8 mouse cellular contexts compared by ENCODE assay signal in genomic region chr17:15526304-15526703, GRCm38 (mm10). TPM values are rescaled to one million over a fixed set of nuclear protein-coding genes. Genes with fewer than 3 reads are reported as not detected.
DNase-seq lines count a peak whose midpoint lies in the region; ATAC-seq and TF ChIP-seq lines count a peak whose summit lies in the region.

No protein-coding gene starts in this region.

- intact Hi-C loops in left cerebral cortex, postnatal 4 days (cut with DNase I) = loop anchor here (5.0 to 10.0 kb wide), 2 partner anchors 206 to 228 kb away; no protein-coding TSS in a partner anchor

- no peaks in the 10 kb centered on the region for H3K27me3 ChIP-seq in heart, embryonic 13.5 days (replicated peaks)
- no peaks in the 10 kb centered on the region for H3K27me3 ChIP-seq in MEL (ENCODE audit: control insufficient read depth in 1 of 2, insufficient read depth in 2 of 2, low read length in 2 of 2)
- no peaks in the 10 kb centered on the region for H3K27me3 ChIP-seq in forebrain, embryonic 16.5 days (replicated peaks; ENCODE audit: control insufficient read depth, insufficient read depth, low read length)
- H3K27me3 ChIP-seq in liver, embryonic 16.5 days (ENCODE audit: control insufficient read depth, insufficient read depth, low read depth, low read length) = no peaks in the 10 kb centered on the region

- TF ChIP-seq RAD21 in MEL (IDR thresholded peaks at IDR 0.05; ENCODE audit: low read depth, low read length) = no peak

- H3K79me2 ChIP-seq in MEL (ENCODE audit: control insufficient read depth, insufficient read depth, low read length, poor library complexity) = peaks cover 18% of the 10 kb centered on the region

- no peak; a peak in 1 of 4 replicates for TF ChIP-seq POLR2A in MEL (IDR thresholded peaks at IDR 0.05; ENCODE audit: control insufficient read depth in 1 of 2, insufficient read depth in 1 of 2, low read depth in 1 of 2, low read length in 2 of 2, poor library complexity in 1 of 2)

- TF ChIP-seq EP300 in MEL (IDR thresholded peaks at IDR 0.05; ENCODE audit: low read depth in 1 of 2, low read length in 2 of 2) = no peak

- no peak for DNase-seq in heart, postnatal 4 days
- DNase-seq in MEL (ENCODE audit: low read depth, low spot score) = peak; percentile 60
- DNase-seq in natural killer cell, adult 2 months (ENCODE audit: low spot score in 2 of 2) = no peak
- no peak for DNase-seq in left cerebral cortex, postnatal 4 days
- no peak for DNase-seq in spleen, postnatal 10 days (ENCODE audit: low spot score in 2 of 2)

- peaks cover 40% of the 10 kb centered on the region for H3K36me3 ChIP-seq in heart, embryonic 13.5 days
- peaks cover 28 to 49% of the 10 kb centered on the region in 2 experiments for H3K36me3 ChIP-seq in MEL (ENCODE audit: control insufficient read depth in 1 of 2, insufficient read depth in 2 of 2, low read length in 2 of 2)
- peaks cover 10% of the 10 kb centered on the region; the same call in 1 of the 2 replicates for H3K36me3 ChIP-seq in forebrain, embryonic 16.5 days (ENCODE audit: control insufficient read depth, insufficient read depth)
- H3K36me3 ChIP-seq in liver, embryonic 16.5 days (ENCODE audit: control insufficient read depth, insufficient read depth) = peaks cover 14% of the 10 kb centered on the region

- 12% methylated on average over 10 of the region's 10 CpGs for WGBS in heart, embryonic 13.5 days
- WGBS in forebrain, embryonic 16.5 days = 10% methylated on average over 10 of the region's 10 CpGs
- 6% methylated on average over 10 of the region's 10 CpGs for WGBS in liver, embryonic 16.5 days (ENCODE audit: insufficient replicate concordance)

- peak overlapping the region; percentile 89 for H3K27ac ChIP-seq in heart, embryonic 13.5 days (replicated peaks)
- H3K27ac ChIP-seq in MEL (ENCODE audit: control insufficient read depth, low read depth, low read length) = peak overlapping the region; percentile 66
- no peak overlapping the region for H3K27ac ChIP-seq in forebrain, embryonic 16.5 days (ENCODE audit: low read length)
- H3K27ac ChIP-seq in liver, embryonic 16.5 days (ENCODE audit: low read length) = no peak overlapping the region

- no peak for ATAC-seq in heart, embryonic 13.5 days (ENCODE audit: extremely low read depth, insufficient number of reproducible peaks, low FRiP score, low TSS enrichment)
- no peak for ATAC-seq in forebrain, embryonic 16.5 days
- no peak for ATAC-seq in liver, embryonic 16.5 days (ENCODE audit: low read depth)

- H3K4me3 ChIP-seq in heart, embryonic 13.5 days = peak overlapping the region; percentile 83
- peak overlapping the region; percentile 66 to 99 for H3K4me3 ChIP-seq in MEL (ENCODE audit: control insufficient read depth in 1 of 2, insufficient read depth in 1 of 2, low read depth in 2 of 2, low read length in 2 of 2)
- peak overlapping the region; percentile 82 for H3K4me3 ChIP-seq in forebrain, embryonic 16.5 days (replicated peaks; ENCODE audit: low read length)
- peak overlapping the region; percentile 94 for H3K4me3 ChIP-seq in liver, embryonic 16.5 days (ENCODE audit: low read depth, low read length)

- H3K9ac ChIP-seq in heart, embryonic 13.5 days = peak overlapping the region; percentile 95
- H3K9ac ChIP-seq in MEL (ENCODE audit: control insufficient read depth, low read depth, low read length, poor library complexity, severe bottlenecking) = peak overlapping the region; percentile 78
- peak overlapping the region; percentile 86 for H3K9ac ChIP-seq in forebrain, embryonic 16.5 days (replicated peaks; ENCODE audit: low read depth, low read length)
- peak overlapping the region; percentile 86 for H3K9ac ChIP-seq in liver, embryonic 16.5 days (ENCODE audit: low read depth, low read length)

- no peaks in the 10 kb centered on the region for H3K9me3 ChIP-seq in heart, embryonic 13.5 days
- H3K9me3 ChIP-seq in MEL (replicated peaks; ENCODE audit: insufficient read depth, low read length) = no peaks in the 10 kb centered on the region
- H3K9me3 ChIP-seq in forebrain, embryonic 16.5 days (ENCODE audit: control insufficient read depth, low read length) = no peaks in the 10 kb centered on the region
- no peaks in the 10 kb centered on the region for H3K9me3 ChIP-seq in liver, embryonic 16.5 days (replicated peaks; ENCODE audit: control insufficient read depth, low read length)

- H3K4me1 ChIP-seq in heart, embryonic 13.5 days = peaks cover 18% of the 10 kb centered on the region
- H3K4me1 ChIP-seq in MEL (ENCODE audit: control insufficient read depth in 1 of 2, insufficient read depth in 2 of 2, low read length in 2 of 2) = peaks cover 24 to 29% of the 10 kb centered on the region in 2 experiments
- peaks cover 10% of the 10 kb centered on the region for H3K4me1 ChIP-seq in forebrain, embryonic 16.5 days (replicated peaks; ENCODE audit: control insufficient read depth, insufficient read depth, low read length)
- H3K4me1 ChIP-seq in liver, embryonic 16.5 days (ENCODE audit: control insufficient read depth, low read depth, low read length) = peaks cover 10% of the 10 kb centered on the region

- TF ChIP-seq CTCF in MEL (IDR thresholded peaks at IDR 0.05 in 2 of 3, conservative IDR thresholded peaks at IDR 0.05 in 1 of 3; ENCODE audit: control insufficient read depth in 1 of 3, insufficient read depth in 1 of 3, low read depth in 2 of 3, low read length in 3 of 3, poor library complexity in 1 of 3, severe bottlenecking in 1 of 3) = no peak

- peak overlapping the region; percentile 89 for H3K4me2 ChIP-seq in heart, embryonic 13.5 days
- H3K4me2 ChIP-seq in forebrain, embryonic 16.5 days (ENCODE audit: low read length) = peak overlapping the region; percentile 78
- H3K4me2 ChIP-seq in liver, embryonic 16.5 days (ENCODE audit: low read depth, low read length) = peak overlapping the region; percentile 95

TF ChIP-seq in MEL, 35 proteins besides CTCF, POLR2A, EP300 and RAD21:
- TF ChIP-seq POLR2AphosphoS2 (IDR thresholded peaks at IDR 0.05; ENCODE audit: low read length) (no peak; the same call in 1 of the 2 replicates), MXI1 (IDR thresholded peaks at IDR 0.05; ENCODE audit: low read depth, low read length) (no peak), BHLHE40 (IDR thresholded peaks at IDR 0.05; ENCODE audit: borderline replicate concordance, low read depth, low read length) (no peak), TBP (IDR thresholded peaks at IDR 0.05; ENCODE audit: low read depth, low read length) (no peak), GATA1 (IDR thresholded peaks at IDR 0.05; ENCODE audit: low read depth, low read length) (no peak)

RNA-seq across cellular contexts. Expression of gene Pdcd2, which starts 0.8 kb away (rescaled TPM):
- 27.7 and 34.7 TPM in 2 replicates for polyA plus RNA-seq in heart, embryonic 13.5 days (2015; fragmentation: Nextera tagmentation; extraction: Ambion mirVana)
- total RNA-seq in heart, postnatal 4 days (2021) = 10 to 100 TPM; 19.5 to 21.7 TPM
- 106 and 109 TPM in 2 replicates for total RNA-seq in MEL (2012; rRNA removed)
- polyA plus RNA-seq in MEL (2012; ENCODE audit: insufficient read depth in 1 of 2, insufficient read length in 2 of 2, low read depth in 1 of 2, low replicate concordance in 2 of 2, missing spikeins in 1 of 2) = 100 to 1,000 TPM in 1 of 2 experiments, not detected in 1; 110 TPM
- polyA plus RNA-seq in forebrain, embryonic 16.5 days (2015; fragmentation: Nextera tagmentation; extraction: Ambion mirVana) = 49.4 and 54.0 TPM in 2 replicates
- polyA plus RNA-seq in liver, embryonic 16.5 days (2015; fragmentation: Nextera tagmentation; extraction: Ambion mirVana) = 16.3 and 22.7 TPM in 2 replicates
- 10 to 100 TPM; 23.2 to 24.3 TPM for total RNA-seq in left cerebral cortex, postnatal 4 days (2021)

RNA-seq across cellular contexts. Expression of gene Tbp, which starts 26.6 kb away (rescaled TPM):
- polyA plus RNA-seq in heart, embryonic 13.5 days (2015; fragmentation: Nextera tagmentation; extraction: Ambion mirVana) = 24.7 and 28.0 TPM in 2 replicates
- total RNA-seq in heart, postnatal 4 days (2021) = 10 to 100 TPM; 17.2 to 18.0 TPM
- 38.5 and 40.0 TPM in 2 replicates for total RNA-seq in MEL (2012; rRNA removed)
- 100 to 1,000 TPM in 1 of 2 experiments, 10 to 100 TPM in 1; 79.6 to 490 TPM for polyA plus RNA-seq in MEL (2012; ENCODE audit: insufficient read depth in 1 of 2, insufficient read length in 2 of 2, low read depth in 1 of 2, low replicate concordance in 2 of 2, missing spikeins in 1 of 2)
- 71.1 and 72.1 TPM in 2 replicates for polyA plus RNA-seq in forebrain, embryonic 16.5 days (2015; fragmentation: Nextera tagmentation; extraction: Ambion mirVana)
- polyA plus RNA-seq in liver, embryonic 16.5 days (2015; fragmentation: Nextera tagmentation; extraction: Ambion mirVana) = 17.1 and 17.3 TPM in 2 replicates
- 10 to 100 TPM; 38.1 to 38.4 TPM for total RNA-seq in left cerebral cortex, postnatal 4 days (2021)

RNA-seq across cellular contexts. Expression of gene Psmb1, which starts 26.8 kb away (rescaled TPM):
- 194 and 219 TPM in 2 replicates for polyA plus RNA-seq in heart, embryonic 13.5 days (2015; fragmentation: Nextera tagmentation; extraction: Ambion mirVana)
- 100 to 1,000 TPM; 141 to 145 TPM for total RNA-seq in heart, postnatal 4 days (2021)
- 222 and 230 TPM in 2 replicates for total RNA-seq in MEL (2012; rRNA removed)
- polyA plus RNA-seq in MEL (2012; ENCODE audit: insufficient read depth in 1 of 2, insufficient read length in 2 of 2, low read depth in 1 of 2, low replicate concordance in 2 of 2, missing spikeins in 1 of 2) = 100 to 1,000 TPM; 200 to 445 TPM
- polyA plus RNA-seq in forebrain, embryonic 16.5 days (2015; fragmentation: Nextera tagmentation; extraction: Ambion mirVana) = 231 and 234 TPM in 2 replicates
- polyA plus RNA-seq in liver, embryonic 16.5 days (2015; fragmentation: Nextera tagmentation; extraction: Ambion mirVana) = 108 and 120 TPM in 2 replicates
- 100 to 1,000 TPM; 135 to 138 TPM for total RNA-seq in left cerebral cortex, postnatal 4 days (2021)

RNA-seq across cellular contexts. Expression of gene Prdm9, which starts 37.9 kb away (rescaled TPM):
- polyA plus RNA-seq in heart, embryonic 13.5 days (2015; fragmentation: Nextera tagmentation; extraction: Ambion mirVana) = 1.2 and 1.7 TPM in 2 replicates
- total RNA-seq in heart, postnatal 4 days (2021) = 1 to 10 TPM; 2.7 to 3.3 TPM
- 1.6 and 2.2 TPM in 2 replicates for total RNA-seq in MEL (2012; rRNA removed)
- 10 to 100 TPM in 1 of 2 experiments, 1 to 10 TPM in 1; 3.5 to 42.2 TPM for polyA plus RNA-seq in MEL (2012; ENCODE audit: insufficient read depth in 1 of 2, insufficient read length in 2 of 2, low read depth in 1 of 2, low replicate concordance in 2 of 2, missing spikeins in 1 of 2)
- 1.4 and 2.6 TPM in 2 replicates for polyA plus RNA-seq in forebrain, embryonic 16.5 days (2015; fragmentation: Nextera tagmentation; extraction: Ambion mirVana)
- polyA plus RNA-seq in liver, embryonic 16.5 days (2015; fragmentation: Nextera tagmentation; extraction: Ambion mirVana) = 0.43 and 0.74 TPM in 2 replicates
- 1 to 10 TPM; 2.8 to 3.2 TPM for total RNA-seq in left cerebral cortex, postnatal 4 days (2021)

Comparison
In these comparisons a context has a peak if more than half of its experiments do, and no peak if none do; other contexts are left out.
1. H3K27ac ChIP-seq: peak in heart, embryonic 13.5 days (single experiment) and MEL (single experiment); none in forebrain, embryonic 16.5 days (single experiment) and liver, embryonic 16.5 days (single experiment).
2. Peak in every context shown above with its lines, with median percentiles within 50 percentile points of each other: H3K4me2 ChIP-seq, H3K4me3 ChIP-seq and H3K9ac ChIP-seq.